ENCODE assay signal across 8 mouse cellular contexts in genomic region chr12:82408486-82408885, GRCm38 (mm10).
DNase-seq lines count a peak whose midpoint lies in the region.

No protein-coding gene starts in this region.

- intact Hi-C loops in left cerebral cortex, postnatal 4 days (cut with DNase I) = no loop called here

- DNase-seq in left cerebral cortex, postnatal 4 days = peak; percentile 87
- no peak for DNase-seq in left cerebral cortex, adult 18-20 months (ENCODE audit: low spot score in 2 of 2)
- DNase-seq in cerebellum, adult 11 months = peak; percentile 91
- DNase-seq in gastrocnemius, postnatal 10 days = peak; percentile 78
- DNase-seq in layer of hippocampus, postnatal 14 days (ENCODE audit: low spot score in 2 of 2) = peak; percentile 51 to 75
- no peak for DNase-seq in spleen, postnatal 4 days (ENCODE audit: low spot score in 2 of 2)
- no peak for DNase-seq in neural tube, embryonic 10.5 days (ENCODE audit: extremely low spot score, low spot score)
- no peak for DNase-seq in T-cell, adult 2 months (ENCODE audit: low spot score)

Comparison
In these comparisons a context has a peak if more than half of its experiments do, and no peak if none do; other contexts are left out.
1. DNase-seq: peak in left cerebral cortex, postnatal 4 days (single experiment), cerebellum, adult 11 months (single experiment), gastrocnemius, postnatal 10 days (single experiment) and layer of hippocampus, postnatal 14 days (2 of 2); none in left cerebral cortex, adult 18-20 months (0 of 2), spleen, postnatal 4 days (0 of 2), neural tube, embryonic 10.5 days (single experiment) and T-cell, adult 2 months (single experiment).